Mouse (Mus musculus) stomach, postnatal 0 days (tissue): Measurements from ENCODE around the gene Slco3a1.

ENCODE experiments used
- CTCF ChIP-seq: IDR thresholded peaks from 2 replicates; pipeline ENCODE4 v1.5.1; 2016; ENCODE audit warnings: antibody characterized with exemption, low read depth, mild to moderate bottlenecking, moderate library complexity
- EP300 ChIP-seq: optimal IDR thresholded peaks from 2 replicates; pipeline ENCODE3; 2016; ENCODE audit warnings: antibody characterized with exemption

GRCm38 (mm10) chr7:74498266-74498980 lies 56.2 kb downstream of the Slco3a1 start:
- TF ChIP-seq CTCF (no peak), EP300 (no peak)
